Mouse (Mus musculus) thymus, adult 18-20 months (tissue): Measurements from ENCODE around the gene Ddx17.
A peak's percentile ranks its signal among the peaks of the same experiment; 100 is the strongest.

Experiments
- DNase-seq, 2 experiments: peaks; one replicate each; pipeline ENCODE4 v3.0.0; 2022; ENCODE audit warnings: mixed read lengths in 2 of 2

The Ddx17 gene

GRCm38 (mm10) chr15:79546410-79547288 lies at the start of gene Ddx17:
Gene Ddx17 (minus strand): TSS chr15:79546741.
- peak; percentile 91 to 93 for DNase-seq

GRCm38 (mm10) chr15:79581581-79581980 lies 35.0 kb upstream of the Ddx17 start:
- DNase-seq, result no peak

GRCm38 (mm10) chr15:79577671-79578426 lies 31.3 kb upstream of the Ddx17 start:
- peak; percentile 22 to 60 for DNase-seq

GRCm38 (mm10) chr15:79576947-79577346 lies 30.4 kb upstream of the Ddx17 start:
- DNase-seq, result no peak

- DNase-seq, result no peak
These were observed 29.1 kb upstream of the Ddx17 start for GRCm38 (mm10) chr15:79575543-79576222.

GRCm38 (mm10) chr15:79562417-79562816 lies 15.9 kb upstream of the Ddx17 start:
- no peak for DNase-seq

- DNase-seq, result no peak
These were observed 13.1 kb upstream of the Ddx17 start for GRCm38 (mm10) chr15:79559649-79560048.

GRCm38 (mm10) chr15:79552566-79552965 lies 6.0 kb upstream of the Ddx17 start:
- DNase-seq, result no peak

GRCm38 (mm10) chr15:79548226-79548625 lies 1.7 kb upstream of the Ddx17 start:
- DNase-seq, result no peak

- peak; percentile 27 to 28 for DNase-seq
These were observed 814 bp upstream of the Ddx17 start for GRCm38 (mm10) chr15:79547289-79547820.

GRCm38 (mm10) chr15:79545921-79546399 lies 581 bp downstream of the Ddx17 start:
- peak in 1 of 2 experiments; percentile 33 for DNase-seq

GRCm38 (mm10) chr15:79545496-79545895 lies 1.0 kb downstream of the Ddx17 start:
- DNase-seq, result no peak

- no peak for DNase-seq
These were observed 2.6 kb downstream of the Ddx17 start for GRCm38 (mm10) chr15:79543968-79544367.

GRCm38 (mm10) chr15:79533796-79534195 lies 12.7 kb downstream of the Ddx17 start:
- DNase-seq, result no peak

- no peak for DNase-seq
These were observed 16.6 kb downstream of the Ddx17 start for GRCm38 (mm10) chr15:79529935-79530334.

GRCm38 (mm10) chr15:79527991-79528639 lies 18.4 kb downstream of the Ddx17 start:
- no peak for DNase-seq

GRCm38 (mm10) chr15:79527192-79527591 lies 19.3 kb downstream of the Ddx17 start:
- DNase-seq, result no peak

GRCm38 (mm10) chr15:79525979-79526768 lies 20.4 kb downstream of the Ddx17 start:
- no peak for DNase-seq

- DNase-seq, result no peak
These were observed 21.0 kb downstream of the Ddx17 start for GRCm38 (mm10) chr15:79525564-79525963.

- DNase-seq, result no peak
These were observed 26.9 kb downstream of the Ddx17 start for GRCm38 (mm10) chr15:79519400-79520220.
